Mouse (Mus musculus): Measurements from ENCODE around the gene Stbd1.

Stbd1 gene

GRCm38 (mm10) chr5:92602691-92603690, at the start of gene Stbd1:
TSS of gene Stbd1 (plus strand) at chr5:92603041.
- DNase-seq = peak; percentile 74

GRCm38 (mm10) chr5:92553939-92554338, 48.9 kb upstream of the Stbd1 start:
- no peak for DNase-seq

- DNase-seq = no peak
These were observed 48.4 kb upstream of the Stbd1 start for GRCm38 (mm10) chr5:92554443-92554842.

- DNase-seq = no peak
These were observed 47.8 kb upstream of the Stbd1 start, which contains the start of gene Fam47e for GRCm38 (mm10) chr5:92554891-92555511. TSS of gene Fam47e (plus strand) at chr5:92555069.

- no peak for DNase-seq
These were observed 46.9 kb upstream of the Stbd1 start for GRCm38 (mm10) chr5:92555905-92556304.

- DNase-seq = no peak
These were observed 45.3 kb upstream of the Stbd1 start for GRCm38 (mm10) chr5:92557508-92557907.

- no peak for DNase-seq
These were observed 42.6 kb upstream of the Stbd1 start for GRCm38 (mm10) chr5:92560201-92560600.

- DNase-seq = no peak
These were observed 40.8 kb upstream of the Stbd1 start for GRCm38 (mm10) chr5:92562002-92562401.

GRCm38 (mm10) chr5:92571232-92571631, 31.6 kb upstream of the Stbd1 start:
- DNase-seq = peak; percentile 12

- no peak for DNase-seq
These were observed 23.3 kb upstream of the Stbd1 start for GRCm38 (mm10) chr5:92579559-92579958.

- peak; percentile 9 for DNase-seq
These were observed 16.9 kb upstream of the Stbd1 start for GRCm38 (mm10) chr5:92585932-92586331.

- DNase-seq = no peak
These were observed 7.8 kb upstream of the Stbd1 start for GRCm38 (mm10) chr5:92595026-92595425.

- no peak for DNase-seq
These were observed 6.0 kb upstream of the Stbd1 start for GRCm38 (mm10) chr5:92596865-92597264.

- DNase-seq = no peak
These were observed 3.8 kb upstream of the Stbd1 start for GRCm38 (mm10) chr5:92599030-92599429.

- no peak for DNase-seq
These were observed 1.8 kb downstream of the Stbd1 start for GRCm38 (mm10) chr5:92604452-92605247.

- DNase-seq = no peak
These were observed 4.8 kb downstream of the Stbd1 start for GRCm38 (mm10) chr5:92607492-92608229.

- DNase-seq = no peak
These were observed 9.9 kb downstream of the Stbd1 start for GRCm38 (mm10) chr5:92612756-92613155.

- no peak for DNase-seq
These were observed 19.0 kb downstream of the Stbd1 start for GRCm38 (mm10) chr5:92621883-92622282.

- DNase-seq = no peak
These were observed 25.1 kb downstream of the Stbd1 start for GRCm38 (mm10) chr5:92627896-92628295.

GRCm38 (mm10) chr5:92633526-92633925, 30.7 kb downstream of the Stbd1 start:
- no peak for DNase-seq

- no peak for DNase-seq
These were observed 32.1 kb downstream of the Stbd1 start for GRCm38 (mm10) chr5:92634916-92635315.

- no peak for DNase-seq
These were observed 33.0 kb downstream of the Stbd1 start for GRCm38 (mm10) chr5:92635891-92636290.
